Mouse (Mus musculus) liver, embryonic 11.5 days (tissue): ENCODE data around the gene Ggt6. TPM values are rescaled to one million over a fixed set of nuclear protein-coding genes. Genes with fewer than 3 reads are reported as not detected.

Source experiments
- ATAC-seq: fragments of 200-750 bp; cut with Nextera tagmentation; replicated peaks from 2 replicates; pipeline ENCODE4 v1.8.0; 2017; ENCODE audit warnings: moderate number of reproducible peaks, mild to moderate bottlenecking, moderate TSS enrichment, moderate library complexity; ENCODE audit not compliant: low FRiP score
- DNase-seq: peaks from one replicate; pipeline ENCODE4 v3.0.0-alpha.2; 2017; ENCODE audit warnings: low spot score
- H3K27ac ChIP-seq: fragments of 300-500 bp; sonication (generic); 2 replicates; pipeline ENCODE4 v1.5.1; 2014; ENCODE audit warnings: mild to moderate bottlenecking, low read depth, low read length, control low read depth
- H3K27me3 ChIP-seq: fragments of 300-500 bp; sonication (generic); replicated peaks from 2 replicates; pipeline ENCODE4 v1.6.1; 2014; ENCODE audit warnings: low read length, mixed read lengths; ENCODE audit not compliant: control insufficient read depth, insufficient read depth
- H3K36me3 ChIP-seq: fragments of 300-500 bp; sonication (generic); 2 replicates; pipeline ENCODE4 v1.6.1; 2014; ENCODE audit warnings: mild to moderate bottlenecking, low read length, moderate library complexity, mixed read lengths; ENCODE audit not compliant: control insufficient read depth, insufficient read depth
- H3K4me1 ChIP-seq: fragments of 300-500 bp; sonication (generic); replicated peaks from 2 replicates; pipeline ENCODE4 v1.6.1; 2014; ENCODE audit warnings: low read length, mixed read lengths; ENCODE audit not compliant: control insufficient read depth, insufficient read depth
- H3K4me2 ChIP-seq: fragments of 300-500 bp; sonication (generic); 2 replicates; pipeline ENCODE4 v1.6.1; 2014; ENCODE audit warnings: mild to moderate bottlenecking, control low read depth, moderate library complexity
- H3K4me3 ChIP-seq: fragments of 300-500 bp; sonication (generic); 2 replicates; pipeline ENCODE4 v1.5.1; 2014; ENCODE audit warnings: low read depth, low read length, control low read depth
- H3K9ac ChIP-seq: fragments of 300-500 bp; sonication (generic); 2 replicates; pipeline ENCODE4 v1.6.1; 2014; ENCODE audit warnings: low read depth, low read length, control low read depth
- H3K9me3 ChIP-seq: fragments of 300-500 bp; sonication (generic); 2 replicates; pipeline ENCODE4 v1.6.1; 2016; ENCODE audit warnings: low read length, inconsistent platforms, mixed read lengths; ENCODE audit not compliant: control insufficient read depth
- whole genome bisulfite sequencing: fragments of 180-500 bp; shearing (Covaris S2); extraction: QIAGEN DNeasy Blood & Tissue Kit; methylation state at CpG from one replicate; pipeline ENCODE4 v1.1.7; 2014; 5-methylcytosine and 5-hydroxymethylcytosine counted together
- polyA plus RNA-seq: library from polyadenylated mRNA; unstranded; fragments of >200 nt; fragmentation: Nextera tagmentation; extraction: Ambion mirVana; gene quantifications from 2 replicates; pipeline ENCODE4 v1.2.1, GENCODE M21; 2014

Ggt6 gene
- polyA plus RNA-seq, 1 experiment from 2014 or later: not detected

DNA sequence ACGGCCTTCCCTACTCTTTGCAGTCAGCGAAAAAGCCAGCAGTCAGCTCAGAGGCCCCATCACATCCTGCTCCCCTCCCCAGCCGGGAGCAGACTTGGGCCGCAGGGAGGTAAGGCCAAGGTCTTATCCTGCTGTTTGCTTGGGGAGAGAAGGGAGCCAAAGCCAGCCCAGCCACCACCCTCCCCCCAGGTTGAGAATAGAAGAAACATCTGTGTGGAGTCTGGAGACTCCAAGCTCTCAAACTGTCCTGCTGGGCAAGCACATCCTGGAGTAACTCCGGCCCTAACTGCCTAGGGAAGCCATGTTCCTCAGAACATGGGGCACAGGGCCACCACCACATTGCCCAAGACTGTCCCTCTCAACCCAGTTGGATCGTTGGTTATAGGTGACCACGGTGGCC, 38.7 kb upstream of the Ggt6 start:
- WGBS: 69% methylated on average over 7 of the region's 7 CpGs
- no peak for ATAC-seq

DNA sequence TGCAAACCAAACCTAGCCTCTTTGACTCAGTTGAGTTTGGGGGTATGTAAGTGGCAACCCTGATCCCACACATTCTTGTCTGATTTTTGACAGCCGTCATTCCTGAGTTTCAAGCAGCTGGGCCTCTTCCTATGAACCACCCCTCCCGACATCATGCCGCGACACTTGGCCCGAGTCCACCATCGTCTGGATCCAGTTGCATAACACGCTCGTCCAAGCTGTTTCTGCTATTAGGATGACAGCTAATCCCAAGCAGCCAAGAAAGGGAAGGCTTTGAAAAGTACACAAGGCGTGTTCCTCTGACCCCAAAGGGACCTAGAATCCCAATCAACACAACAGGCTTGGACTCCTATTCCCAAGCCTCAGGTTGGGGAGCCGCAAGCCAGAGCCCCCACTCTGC, 38.3 kb upstream of the Ggt6 start:
- Histone ChIP-seq H3K9ac (no peak overlapping the region), H3K4me2 (no peak overlapping the region), H3K9me3 (no peaks in the 10 kb centered on the region), H3K27ac (no peak overlapping the region), H3K4me3 (no peak overlapping the region), H3K27me3 (no peaks in the 10 kb centered on the region), H3K4me1 (no peaks in the 10 kb centered on the region), H3K36me3 (peaks cover 7% of the 10 kb centered on the region; the same call in 1 of the 2 replicates)
- DNase-seq: no peak
- WGBS: 87% methylated on average over 10 of the region's 10 CpGs
- ATAC-seq: no peak

More for the DNA sequence above, 38.7 kb upstream of the Ggt6 start:
- Histone ChIP-seq H3K27ac (no peak overlapping the region), H3K36me3 (peaks cover 7% of the 10 kb centered on the region; the same call in 1 of the 2 replicates), H3K4me3 (no peak overlapping the region), H3K4me1 (no peaks in the 10 kb centered on the region), H3K9ac (no peak overlapping the region), H3K27me3 (no peaks in the 10 kb centered on the region), H3K9me3 (no peaks in the 10 kb centered on the region), H3K4me2 (no peak overlapping the region)
- DNase-seq: no peak

DNA sequence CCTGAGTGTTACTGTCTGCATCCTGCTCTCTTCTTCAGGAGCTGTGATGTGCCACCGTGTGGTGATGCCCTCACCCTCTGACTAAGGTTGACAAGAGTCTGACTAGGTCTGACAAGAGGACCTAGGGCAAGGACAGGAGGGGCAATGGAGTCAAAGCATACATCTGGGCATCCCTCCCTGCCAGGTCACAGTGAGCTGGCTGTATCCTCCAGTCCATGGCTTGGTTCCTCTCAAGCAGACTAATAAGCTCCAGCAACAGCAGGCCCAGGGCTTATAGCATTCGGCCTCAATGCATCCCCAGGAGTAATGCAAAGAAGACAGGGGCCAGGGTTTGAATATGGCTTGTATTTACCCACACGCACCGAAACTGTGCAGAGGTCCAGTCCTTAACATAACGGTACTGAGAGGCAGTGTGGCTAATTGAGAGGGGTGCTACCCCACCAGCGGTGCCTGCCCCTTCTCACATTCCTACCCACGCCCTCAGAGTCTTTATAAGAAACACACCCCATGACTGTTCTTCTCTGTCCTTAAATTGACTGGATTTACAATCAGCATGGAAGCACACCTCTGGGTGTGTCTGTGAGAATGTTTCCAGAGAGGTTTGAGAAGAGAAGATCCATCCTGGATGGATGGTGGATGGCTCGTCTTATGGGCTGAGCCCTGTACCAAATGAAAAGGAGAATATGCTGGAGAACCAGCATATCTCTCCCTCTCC, 37.4 kb upstream of the Ggt6 start:
- H3K36me3 ChIP-seq: peaks cover 6% of the 10 kb centered on the region; the same call in 1 of the 2 replicates
- no peak for ATAC-seq
- no peak overlapping the region for H3K9ac ChIP-seq
- no peak overlapping the region for H3K4me2 ChIP-seq
- no peaks in the 10 kb centered on the region for H3K27me3 ChIP-seq
- DNase-seq: no peak
- H3K9me3 ChIP-seq: no peaks in the 10 kb centered on the region
- no peak overlapping the region for H3K4me3 ChIP-seq
- H3K27ac ChIP-seq: no peak overlapping the region
- WGBS: 86% methylated on average over 8 of the region's 8 CpGs
- no peaks in the 10 kb centered on the region for H3K4me1 ChIP-seq

DNA sequence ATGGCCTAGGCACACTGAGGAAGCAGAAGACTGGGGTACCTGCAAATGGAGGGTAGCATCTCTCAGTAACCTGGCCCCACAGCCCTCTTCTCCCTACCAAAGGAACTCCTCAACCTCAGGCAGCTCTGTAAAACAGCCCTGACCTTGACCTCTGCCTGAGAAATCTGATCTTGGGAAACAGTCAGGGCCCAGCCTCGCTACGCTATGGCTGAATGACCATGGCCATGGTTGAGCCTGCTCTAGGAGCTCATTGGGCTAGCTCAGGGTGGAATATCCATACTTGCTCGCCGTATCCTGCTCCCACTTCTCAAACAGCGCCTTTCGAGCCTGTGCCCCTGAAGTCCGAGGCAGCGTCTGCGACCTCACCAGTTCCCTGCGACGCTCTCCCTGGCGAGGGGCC, 34.3 kb upstream of the Ggt6 start:
- ATAC-seq (no peak), DNase-seq (no peak)
- no peaks in the 10 kb centered on the region for H3K4me1 ChIP-seq
- peaks cover 4% of the 10 kb centered on the region; the same call in 1 of the 2 replicates for H3K36me3 ChIP-seq
- no peak overlapping the region for H3K27ac ChIP-seq
- H3K4me2 ChIP-seq: no peak overlapping the region
- no peak overlapping the region for H3K9ac ChIP-seq
- H3K4me3 ChIP-seq: no peak overlapping the region
- no peaks in the 10 kb centered on the region for H3K9me3 ChIP-seq
- H3K27me3 ChIP-seq: no peaks in the 10 kb centered on the region
- WGBS: 89% methylated on average over 12 of the region's 12 CpGs

DNA sequence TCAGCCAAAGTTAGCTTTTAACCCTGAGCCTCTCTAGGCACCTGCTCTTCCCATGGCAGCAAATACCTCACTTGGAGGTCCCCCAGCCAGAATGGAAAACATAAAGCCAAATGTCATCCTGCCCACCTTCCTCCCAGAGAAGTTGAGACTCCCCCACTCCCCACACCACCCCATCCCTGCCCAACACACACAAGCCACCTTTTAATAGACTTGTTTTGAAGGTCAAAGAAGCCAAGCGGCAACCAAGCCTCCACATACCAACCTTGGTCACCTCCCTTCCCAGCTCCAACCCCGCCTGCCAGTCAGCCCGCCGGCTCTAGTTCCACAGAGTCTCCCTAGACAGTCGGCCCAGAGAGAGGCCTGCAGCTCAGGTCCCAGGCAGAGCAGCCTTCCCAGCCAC, 33.3 kb upstream of the Ggt6 start:
- Histone ChIP-seq H3K27me3 (no peaks in the 10 kb centered on the region), H3K4me2 (no peak overlapping the region), H3K36me3 (peaks cover 4% of the 10 kb centered on the region; the same call in 1 of the 2 replicates), H3K9me3 (no peaks in the 10 kb centered on the region), H3K9ac (no peak overlapping the region), H3K4me3 (no peak overlapping the region), H3K27ac (no peak overlapping the region), H3K4me1 (peaks cover 9% of the 10 kb centered on the region; the same call in 1 of the 2 replicates)
- DNase-seq: no peak
- ATAC-seq: no peak
- 69% methylated on average over 5 of the region's 5 CpGs for WGBS

DNA sequence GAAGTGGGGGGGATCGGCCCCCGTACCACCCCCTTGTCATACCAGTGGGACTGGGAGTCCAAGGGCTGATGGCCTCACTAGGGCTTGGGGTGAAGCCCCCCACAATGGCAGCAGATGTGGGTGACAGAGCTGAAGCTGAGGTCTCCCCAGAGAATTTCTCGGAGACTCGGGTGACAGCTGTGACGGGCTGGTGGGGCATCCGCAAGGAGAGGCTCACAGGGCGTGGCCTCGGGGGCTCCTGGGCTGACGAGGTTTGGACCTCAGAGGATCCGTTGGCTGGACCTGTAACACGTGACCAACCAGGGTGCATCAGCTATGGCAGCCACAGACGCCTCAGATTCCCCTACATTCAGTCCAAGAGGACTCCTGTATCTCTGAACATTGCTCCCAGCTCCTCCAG, 32.4 kb upstream of the Ggt6 start:
- peaks cover 17% of the 10 kb centered on the region for H3K4me1 ChIP-seq
- WGBS: 86% methylated on average over 12 of the region's 12 CpGs
- peaks cover 4% of the 10 kb centered on the region; the same call in 1 of the 2 replicates for H3K36me3 ChIP-seq
- H3K9ac ChIP-seq: no peak overlapping the region
- ATAC-seq (no peak), DNase-seq (no peak)
- no peaks in the 10 kb centered on the region for H3K9me3 ChIP-seq
- H3K27ac ChIP-seq: no peak overlapping the region
- no peak overlapping the region for H3K4me2 ChIP-seq
- H3K27me3 ChIP-seq: no peaks in the 10 kb centered on the region
- H3K4me3 ChIP-seq: no peak overlapping the region

DNA sequence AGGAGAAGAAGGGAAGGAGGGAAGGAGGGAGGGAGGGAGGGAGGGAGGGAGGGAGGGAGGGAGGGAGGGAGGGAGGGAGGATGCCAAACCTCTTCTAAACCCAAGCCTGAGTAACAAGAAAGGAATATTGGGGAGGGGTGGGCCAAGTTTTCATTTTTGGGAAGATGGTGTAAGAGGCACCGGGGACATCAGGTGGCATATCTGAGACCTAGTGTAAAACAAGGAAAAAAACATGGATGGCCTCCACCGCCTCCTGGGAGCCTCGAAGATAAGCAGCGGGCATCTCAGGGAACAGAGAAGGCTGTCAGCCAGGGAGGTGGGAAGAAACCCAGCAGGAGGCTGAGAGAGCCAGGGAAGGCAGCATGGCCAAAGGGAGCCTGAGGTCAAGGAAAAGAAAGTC, 29.8 kb upstream of the Ggt6 start:
- H3K36me3 ChIP-seq: no peaks in the 10 kb centered on the region
- H3K27ac ChIP-seq: no peak overlapping the region
- DNase-seq: no peak
- ATAC-seq: no peak
- H3K4me3 ChIP-seq: no peak overlapping the region
- no peak overlapping the region for H3K9ac ChIP-seq
- no peaks in the 10 kb centered on the region for H3K9me3 ChIP-seq
- H3K4me1 ChIP-seq: peaks cover 24% of the 10 kb centered on the region
- H3K4me2 ChIP-seq: no peak overlapping the region
- WGBS: 47% methylated on average over 4 of the region's 4 CpGs
- H3K27me3 ChIP-seq: peaks cover under 1% of the 10 kb centered on the region; the same call in 1 of the 2 replicates

DNA sequence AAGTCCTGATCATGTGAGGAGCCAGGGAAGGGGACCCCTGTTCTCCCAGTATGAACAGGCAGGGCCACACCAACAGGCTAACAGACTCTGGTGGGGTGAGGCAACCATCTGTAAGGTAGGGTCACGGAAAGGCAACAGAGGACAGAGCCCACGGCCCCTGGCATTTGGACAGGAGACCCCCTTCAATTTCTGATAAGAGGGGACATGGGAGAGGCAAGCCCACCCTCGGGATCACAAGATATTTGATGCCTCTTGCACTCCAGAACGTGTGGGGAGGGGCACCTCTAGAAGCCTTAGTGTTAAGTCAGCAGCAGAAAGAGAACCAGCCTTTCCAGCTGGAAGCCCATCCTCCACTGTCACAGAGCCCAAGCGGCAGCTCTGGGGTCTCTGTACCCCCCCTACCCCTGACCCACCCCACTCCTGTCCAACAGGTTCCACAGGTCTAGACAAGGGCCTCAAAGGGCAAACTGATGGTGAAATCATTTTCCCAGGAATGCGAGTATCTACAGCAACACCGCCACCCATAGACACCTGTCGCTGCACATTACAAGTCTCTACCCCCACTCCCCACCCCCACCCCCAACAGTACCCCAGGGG, 29.1 kb upstream of the Ggt6 start:
- WGBS: 52% methylated on average over 8 of the region's 8 CpGs
- Histone ChIP-seq H3K4me2 (no peak overlapping the region), H3K27me3 (peaks cover 2% of the 10 kb centered on the region; the same call in 1 of the 2 replicates), H3K4me1 (peaks cover 26% of the 10 kb centered on the region), H3K9me3 (no peaks in the 10 kb centered on the region), H3K36me3 (no peaks in the 10 kb centered on the region), H3K4me3 (no peak overlapping the region), H3K27ac (peak overlapping the region; percentile 26; the same call in 1 of the 2 replicates), H3K9ac (no peak overlapping the region)
- ATAC-seq: no peak
- no peak for DNase-seq

DNA sequence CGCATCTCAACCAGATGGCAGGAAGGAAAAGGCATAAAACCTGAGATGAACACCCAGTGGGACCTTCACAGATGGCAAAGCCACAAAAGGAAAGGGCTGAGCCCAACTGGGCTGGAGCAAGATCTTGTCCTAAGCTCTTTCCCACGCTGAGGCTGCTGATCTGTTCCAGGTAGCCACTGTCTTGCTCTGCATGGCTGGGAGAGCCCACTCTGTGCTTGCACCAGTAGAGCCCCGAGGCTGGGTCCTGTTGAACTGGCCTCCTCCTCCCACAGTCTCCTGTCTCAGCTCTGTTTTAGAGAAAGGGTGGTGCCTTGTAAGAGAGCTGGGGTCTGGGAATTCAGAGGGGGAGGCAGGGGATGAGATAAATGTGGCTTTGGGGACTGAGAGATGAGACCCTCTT, 28.2 kb upstream of the Ggt6 start:
- peaks cover 2% of the 10 kb centered on the region; the same call in 1 of the 2 replicates for H3K27me3 ChIP-seq
- no peaks in the 10 kb centered on the region for H3K9me3 ChIP-seq
- H3K4me2 ChIP-seq: peak overlapping the region; percentile 98
- 18% methylated on average over 3 of the region's 3 CpGs for WGBS
- H3K27ac ChIP-seq: 0 out of 2 replicates have a peak overlapping the region, but pooled peaks have one; percentile 16
- H3K4me1 ChIP-seq: peaks cover 30% of the 10 kb centered on the region
- H3K36me3 ChIP-seq: no peaks in the 10 kb centered on the region
- no peak overlapping the region for H3K4me3 ChIP-seq
- DNase-seq: no peak
- no peak overlapping the region for H3K9ac ChIP-seq
- no peak for ATAC-seq
